Mouse (Mus musculus): ENCODE results near the gene Csrp3. TPM values are rescaled to one million over a fixed set of nuclear protein-coding genes. Genes with fewer than 3 reads are reported as not detected.

The Csrp3 gene
- total RNA-seq (2014; fragmentation: Nextera tagmentation): not detected in 2 replicates
- total RNA-seq (2017): 0.23 TPM in 1 of 2 replicates, not detected in the other
- not detected in 2 replicates for polyA plus RNA-seq (2012)

GRCm38 (mm10) chr7:48847820-48848650, at the start of gene Csrp3:
Gene Csrp3, minus strand, starts transcription at chr7:48848033.
- H3K4me1 ChIP-seq (ENCODE audit: insufficient read depth, low read depth, low read length): no peaks in the 10 kb centered on the region

GRCm38 (mm10) chr7:48896051-48896450, 48.2 kb upstream of the Csrp3 start:
- H3K4me1 ChIP-seq (ENCODE audit: insufficient read depth, low read depth, low read length): no peaks in the 10 kb centered on the region
- no peaks in the 10 kb centered on the region for H3K9me3 ChIP-seq (replicated peaks)
- H3K27me3 ChIP-seq (ENCODE audit: insufficient read depth, low read length): peaks cover 8% of the 10 kb centered on the region
- ATAC-seq (ENCODE audit: extremely low read depth, insufficient number of reproducible peaks, low FRiP score, poor library complexity, severe bottlenecking): no peak
- no peak overlapping the region for H3K4me3 ChIP-seq (ENCODE audit: low read depth, low read length)
- DNase-seq (ENCODE audit: low spot score): no peak
- TF ChIP-seq POLR2AphosphoS5 (IDR thresholded peaks at IDR 0.05; ENCODE audit: insufficient replicate concordance, low read depth, low read length): no peak
- TF ChIP-seq TAL1 (conservative IDR thresholded peaks at IDR 0.05; ENCODE audit: low read depth, low read length): no peak
- no peak for TF ChIP-seq CTCF (IDR thresholded peaks at IDR 0.05; ENCODE audit: low read depth, low read length)
- no peak for TF ChIP-seq GATA2 (IDR thresholded peaks at IDR 0.05; ENCODE audit: borderline replicate concordance, low read depth, low read length)
- no peak for TF ChIP-seq GATA1 (IDR thresholded peaks at IDR 0.05; ENCODE audit: borderline replicate concordance, low read length)
- no peaks in the 10 kb centered on the region for H3K36me3 ChIP-seq (replicated peaks)

More at GRCm38 (mm10) chr7:48847820-48848650, at the start of gene Csrp3:
- H3K4me3 ChIP-seq (ENCODE audit: low read depth, low read length): no peak within 1 kb of the TSS
- no peaks in the 10 kb centered on the region for H3K9me3 ChIP-seq (replicated peaks)
- no peaks in the 10 kb centered on the region for H3K36me3 ChIP-seq (replicated peaks)
- ATAC-seq (ENCODE audit: extremely low read depth, insufficient number of reproducible peaks, low FRiP score, poor library complexity, severe bottlenecking) (no peak), DNase-seq (ENCODE audit: low spot score) (no peak)
- TF ChIP-seq GATA1 (IDR thresholded peaks at IDR 0.05; ENCODE audit: borderline replicate concordance, low read length) (no peak), POLR2AphosphoS5 (IDR thresholded peaks at IDR 0.05; ENCODE audit: insufficient replicate concordance, low read depth, low read length) (no peak), CTCF (IDR thresholded peaks at IDR 0.05; ENCODE audit: low read depth, low read length) (no peak), TAL1 (conservative IDR thresholded peaks at IDR 0.05; ENCODE audit: low read depth, low read length) (no peak), GATA2 (IDR thresholded peaks at IDR 0.05; ENCODE audit: borderline replicate concordance, low read depth, low read length) (no peak)
- H3K27me3 ChIP-seq (ENCODE audit: insufficient read depth, low read length): no peaks in the 10 kb centered on the region

DNA sequence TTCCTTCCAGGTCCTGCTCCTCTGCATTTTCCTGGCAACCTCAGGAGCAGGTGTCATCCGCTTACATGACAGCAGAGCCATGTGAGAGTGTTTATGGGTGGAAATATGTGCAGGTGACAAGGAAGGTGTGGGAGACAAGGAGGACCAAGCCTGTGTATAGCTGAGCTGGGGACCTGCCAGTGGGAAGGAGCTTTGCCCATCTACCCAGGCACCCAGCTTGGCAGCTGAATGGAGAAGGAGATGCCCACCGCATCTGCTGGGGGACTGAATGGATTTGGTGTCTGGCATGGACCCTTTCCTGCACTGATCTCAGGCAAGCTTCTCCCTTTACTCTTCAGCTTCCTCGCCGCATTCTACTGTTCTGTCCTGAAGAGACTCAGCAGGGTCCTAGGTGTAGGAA, 47.6 kb upstream of the Csrp3 start:
- DNase-seq (ENCODE audit: low spot score) (no peak), ATAC-seq (ENCODE audit: extremely low read depth, insufficient number of reproducible peaks, low FRiP score, poor library complexity, severe bottlenecking) (no peak)
- TF ChIP-seq CTCF (IDR thresholded peaks at IDR 0.05; ENCODE audit: low read depth, low read length) (no peak), GATA1 (IDR thresholded peaks at IDR 0.05; ENCODE audit: borderline replicate concordance, low read length) (no peak), GATA2 (IDR thresholded peaks at IDR 0.05; ENCODE audit: borderline replicate concordance, low read depth, low read length) (no peak), TAL1 (conservative IDR thresholded peaks at IDR 0.05; ENCODE audit: low read depth, low read length) (no peak), POLR2AphosphoS5 (IDR thresholded peaks at IDR 0.05; ENCODE audit: insufficient replicate concordance, low read depth, low read length) (no peak)
- H3K4me1 ChIP-seq (ENCODE audit: insufficient read depth, low read depth, low read length): no peaks in the 10 kb centered on the region
- no peaks in the 10 kb centered on the region for H3K36me3 ChIP-seq (replicated peaks)
- peaks cover 8% of the 10 kb centered on the region for H3K27me3 ChIP-seq (ENCODE audit: insufficient read depth, low read length)
- no peaks in the 10 kb centered on the region for H3K9me3 ChIP-seq (replicated peaks)
- no peak overlapping the region for H3K4me3 ChIP-seq (ENCODE audit: low read depth, low read length)

DNA sequence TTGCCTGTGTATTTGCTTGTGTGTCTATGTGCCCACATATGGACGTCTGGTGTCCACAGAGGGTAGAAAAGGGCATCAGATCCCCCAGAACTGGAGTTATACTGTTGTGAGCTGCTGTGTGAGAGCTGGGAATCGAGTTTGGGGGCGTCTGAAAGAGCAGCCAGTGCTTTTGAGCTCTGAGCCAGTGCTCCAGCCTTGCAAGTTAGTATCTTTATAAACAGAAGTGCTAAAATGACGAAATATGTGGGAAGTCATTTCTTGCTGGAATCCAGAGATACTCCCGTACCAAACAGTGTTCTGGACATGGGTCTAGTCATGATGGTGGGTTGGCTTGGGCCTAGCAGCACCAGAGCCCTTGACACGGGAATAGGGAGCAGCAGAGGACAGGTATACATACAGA, 46.9 kb upstream of the Csrp3 start:
- Histone ChIP-seq H3K9me3 (replicated peaks) (no peaks in the 10 kb centered on the region), H3K4me3 (ENCODE audit: low read depth, low read length) (no peak overlapping the region)
- ATAC-seq (ENCODE audit: extremely low read depth, insufficient number of reproducible peaks, low FRiP score, poor library complexity, severe bottlenecking): no peak

DNA sequence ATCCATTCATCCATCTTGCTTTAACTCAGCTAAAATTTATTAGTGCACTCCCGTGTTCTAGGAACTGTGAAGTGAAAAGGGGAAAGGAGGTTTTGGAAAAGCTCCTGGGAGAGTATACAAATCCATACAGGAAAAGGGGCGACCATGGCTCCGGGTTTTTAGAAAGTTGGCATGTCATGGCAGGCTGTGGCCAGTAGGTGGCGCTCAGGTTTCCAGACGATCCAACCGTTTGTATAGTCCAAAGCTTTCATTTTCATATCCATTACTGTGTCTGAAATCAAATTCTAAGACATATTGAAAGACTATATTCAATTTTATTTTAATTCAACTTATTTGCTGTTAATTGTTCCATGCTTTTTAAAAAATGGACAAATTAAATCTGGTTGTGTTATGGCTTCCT, 46.3 kb upstream of the Csrp3 start:
- no peak for DNase-seq (ENCODE audit: low spot score)
- no peak overlapping the region for H3K4me3 ChIP-seq (ENCODE audit: low read depth, low read length)
- peak; percentile 46; the same call in 1 of the 2 replicates for ATAC-seq (ENCODE audit: extremely low read depth, insufficient number of reproducible peaks, low FRiP score, poor library complexity, severe bottlenecking)

More for the DNA sequence above, 46.9 kb upstream of the Csrp3 start:
- Histone ChIP-seq H3K36me3 (replicated peaks) (no peaks in the 10 kb centered on the region), H3K27me3 (ENCODE audit: insufficient read depth, low read length) (peaks cover 10% of the 10 kb centered on the region), H3K4me1 (ENCODE audit: insufficient read depth, low read depth, low read length) (no peaks in the 10 kb centered on the region)
- TF ChIP-seq POLR2AphosphoS5 (IDR thresholded peaks at IDR 0.05; ENCODE audit: insufficient replicate concordance, low read depth, low read length): no peak
- no peak for TF ChIP-seq GATA1 (IDR thresholded peaks at IDR 0.05; ENCODE audit: borderline replicate concordance, low read length)
- TF ChIP-seq TAL1 (conservative IDR thresholded peaks at IDR 0.05; ENCODE audit: low read depth, low read length): no peak
- TF ChIP-seq GATA2 (IDR thresholded peaks at IDR 0.05; ENCODE audit: borderline replicate concordance, low read depth, low read length): no peak
- no peak for TF ChIP-seq CTCF (IDR thresholded peaks at IDR 0.05; ENCODE audit: low read depth, low read length)
- DNase-seq (ENCODE audit: low spot score): no peak

DNA sequence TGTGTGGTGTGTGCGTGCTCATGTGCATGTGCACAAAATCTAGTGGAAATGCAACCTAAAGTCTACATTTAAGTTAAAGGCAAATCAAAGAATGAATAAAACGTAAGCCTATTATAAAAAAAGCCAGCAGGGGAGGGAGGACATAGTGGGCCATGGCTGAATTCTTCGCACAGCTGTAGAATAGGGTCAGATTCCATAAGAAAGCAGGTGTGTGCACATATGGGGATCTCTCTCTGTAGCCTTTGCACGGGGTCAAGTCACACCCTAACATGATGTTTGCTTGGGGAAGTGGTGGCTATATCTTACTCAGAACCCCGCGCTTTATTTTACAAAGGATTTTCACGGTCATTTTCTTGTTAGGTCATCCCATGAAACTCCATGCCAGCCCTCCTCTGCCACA, 45.3 kb upstream of the Csrp3 start:
- Histone ChIP-seq H3K27me3 (ENCODE audit: insufficient read depth, low read length) (peaks cover 21% of the 10 kb centered on the region), H3K4me1 (ENCODE audit: insufficient read depth, low read depth, low read length) (no peaks in the 10 kb centered on the region), H3K36me3 (replicated peaks) (no peaks in the 10 kb centered on the region), H3K4me3 (ENCODE audit: low read depth, low read length) (no peak overlapping the region), H3K9me3 (replicated peaks) (no peaks in the 10 kb centered on the region)
- TF ChIP-seq POLR2AphosphoS5 (IDR thresholded peaks at IDR 0.05; ENCODE audit: insufficient replicate concordance, low read depth, low read length): no peak
- TF ChIP-seq CTCF (IDR thresholded peaks at IDR 0.05; ENCODE audit: low read depth, low read length): no peak
- TF ChIP-seq TAL1 (conservative IDR thresholded peaks at IDR 0.05; ENCODE audit: low read depth, low read length): no peak
- no peak for TF ChIP-seq GATA1 (IDR thresholded peaks at IDR 0.05; ENCODE audit: borderline replicate concordance, low read length)
- TF ChIP-seq GATA2 (IDR thresholded peaks at IDR 0.05; ENCODE audit: borderline replicate concordance, low read depth, low read length): no peak
- DNase-seq (ENCODE audit: low spot score): no peak
- ATAC-seq (ENCODE audit: extremely low read depth, insufficient number of reproducible peaks, low FRiP score, poor library complexity, severe bottlenecking): no peak

More for the DNA sequence above, 46.3 kb upstream of the Csrp3 start:
- no peaks in the 10 kb centered on the region for H3K4me1 ChIP-seq (ENCODE audit: insufficient read depth, low read depth, low read length)
- TF ChIP-seq POLR2AphosphoS5 (IDR thresholded peaks at IDR 0.05; ENCODE audit: insufficient replicate concordance, low read depth, low read length) (no peak), CTCF (IDR thresholded peaks at IDR 0.05; ENCODE audit: low read depth, low read length) (peak; percentile 62)
- H3K27me3 ChIP-seq (ENCODE audit: insufficient read depth, low read length): peaks cover 11% of the 10 kb centered on the region
- no peaks in the 10 kb centered on the region for H3K9me3 ChIP-seq (replicated peaks)
- H3K36me3 ChIP-seq (replicated peaks): no peaks in the 10 kb centered on the region
